Mouse (Mus musculus) MEL (cell line): ENCODE measurements around the gene Grid1.

Source experiments
- CHD2 ChIP-seq: IDR thresholded peaks from 2 replicates; pipeline ENCODE4 v1.6.1; 2011; ENCODE audit warnings: low read length, improper control_type of control experiment
- EP300 ChIP-seq, 2 experiments: IDR thresholded peaks; 2 replicates each; pipeline ENCODE4 v1.6.1; 2011; ENCODE audit warnings: improper control_type of control experiment in 2 of 2, low read length in 2 of 2, low read depth in 1 of 2, mild to moderate bottlenecking in 1 of 2
- GABPA ChIP-seq: IDR thresholded peaks from 2 replicates; pipeline ENCODE4 v1.6.1; 2012; ENCODE audit warnings: low read depth, mild to moderate bottlenecking, inconsistent platforms, low read length, improper control_type of control experiment, moderate library complexity
- USF1 ChIP-seq: IDR thresholded peaks from 2 replicates; pipeline ENCODE4 v1.6.1; 2014; ENCODE audit warnings: low read depth, mild to moderate bottlenecking, inconsistent platforms, low read length, improper control_type of control experiment, moderate library complexity

- TF ChIP-seq USF1 (no peak), EP300 (IDR thresholded peaks at IDR 0.05; ENCODE audit: low read depth in 1 of 2, low read length in 2 of 2) (no peak), GABPA (no peak), CHD2 (no peak)
Observed at GRCm38 (mm10) chr14:34905697-34906096, 85.8 kb downstream of the Grid1 start.
